Mouse (Mus musculus) v-Abl transformed pro-B cells (cell line): Measurements from ENCODE around the gene Speer4f2.
"Not testable (repeated sequence)": the region's sequence is repeated elsewhere in the genome, so short reads cannot be mapped to it uniquely, and the experiment has no call there.

ENCODE experiments used
- in situ Hi-C, 2 experiments: fragments of 400-800 bp; cut with MboI; formaldehyde crosslinking; loops; one replicate each; pipeline ENCODE4 v1.15.1; 2025; ENCODE audit not compliant: unreplicated experiment in 2 of 2

The Speer4f2 gene

DNA sequence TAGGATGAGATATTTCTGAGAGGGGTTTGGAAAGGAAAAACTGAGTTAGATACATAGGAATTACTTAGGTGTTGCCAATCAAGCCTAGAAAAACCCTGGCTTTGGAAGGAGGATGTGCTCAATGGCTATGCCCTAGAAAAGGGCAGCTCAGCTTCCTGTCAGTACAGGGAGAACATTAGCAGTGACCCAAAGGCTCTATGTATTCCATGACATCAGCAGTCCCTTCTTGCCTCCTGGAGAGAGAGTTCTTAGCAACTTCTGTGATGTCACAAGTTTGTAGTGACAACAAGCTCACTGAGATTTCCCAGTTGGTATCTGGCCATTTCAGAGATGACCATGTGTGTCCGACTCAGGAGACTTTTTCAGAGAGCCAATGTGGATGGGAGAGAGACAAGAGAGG is at the start of gene Speer4f2:
Speer4f2 (plus strand) TSS at position 301 of the 400 bp plus-strand sequence.
- in situ Hi-C loops: not testable (repeated sequence)

GRCm38 (mm10) chr5:17328946-17329566 is 43.9 kb upstream of the Speer4f2 start:
- in situ Hi-C loops: no loop called here

DNA sequence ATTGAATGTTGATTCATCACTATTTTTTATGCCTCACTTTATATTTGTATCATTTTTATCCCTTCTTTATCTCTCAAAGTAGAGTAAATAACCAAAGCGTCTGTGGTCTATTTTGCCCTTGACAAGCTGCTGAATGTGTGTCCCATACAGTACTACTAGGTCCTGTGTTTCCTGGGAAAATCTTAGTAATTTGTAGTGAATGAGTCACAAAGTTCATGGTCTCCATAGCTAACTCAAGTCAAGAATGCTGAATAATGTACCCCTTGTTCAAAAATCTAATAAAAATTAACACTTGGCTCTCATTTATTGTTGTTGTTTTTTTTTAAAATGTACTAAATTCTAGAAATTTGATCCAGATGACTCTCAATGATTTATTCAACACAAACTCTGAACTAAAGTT is 38.1 kb upstream of the Speer4f2 start:
- in situ Hi-C loops: no loop called here

DNA sequence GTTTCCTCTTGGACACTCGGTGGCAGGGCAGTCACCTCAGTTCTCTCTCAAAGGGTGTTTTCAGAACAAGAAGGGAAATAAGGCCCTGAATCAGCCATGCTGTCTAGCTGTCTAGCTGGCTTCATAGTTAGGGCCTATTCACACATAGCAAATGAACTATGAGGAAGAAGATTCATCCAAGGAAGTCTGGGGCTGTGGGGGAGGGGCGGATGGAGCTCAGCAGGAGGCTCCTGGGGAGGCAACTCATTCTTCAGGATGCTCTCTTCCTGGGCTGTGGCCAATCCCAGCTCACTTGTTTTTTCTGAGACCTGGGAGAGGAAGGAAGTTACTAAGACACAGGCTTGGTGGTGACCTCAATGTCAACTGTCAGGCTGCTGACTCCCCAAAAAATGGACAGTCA is 27.2 kb upstream of the Speer4f2 start:
- in situ Hi-C loops: not testable (repeated sequence)

- in situ Hi-C loops: no loop called here
Measured at GRCm38 (mm10) chr5:17359394-17359999, 13.5 kb upstream of the Speer4f2 start.

GRCm38 (mm10) chr5:17389926-17390325 is 16.9 kb downstream of the Speer4f2 start:
- in situ Hi-C loops: loop anchor here (25.0 kb wide), 2 partner anchors 428 to 647 kb away; no protein-coding TSS in a partner anchor

GRCm38 (mm10) chr5:17391207-17391606 is 18.2 kb downstream of the Speer4f2 start:
- in situ Hi-C loops: loop anchor here (25.0 kb wide), 2 partner anchors 429 to 646 kb away; no protein-coding TSS in a partner anchor

DNA sequence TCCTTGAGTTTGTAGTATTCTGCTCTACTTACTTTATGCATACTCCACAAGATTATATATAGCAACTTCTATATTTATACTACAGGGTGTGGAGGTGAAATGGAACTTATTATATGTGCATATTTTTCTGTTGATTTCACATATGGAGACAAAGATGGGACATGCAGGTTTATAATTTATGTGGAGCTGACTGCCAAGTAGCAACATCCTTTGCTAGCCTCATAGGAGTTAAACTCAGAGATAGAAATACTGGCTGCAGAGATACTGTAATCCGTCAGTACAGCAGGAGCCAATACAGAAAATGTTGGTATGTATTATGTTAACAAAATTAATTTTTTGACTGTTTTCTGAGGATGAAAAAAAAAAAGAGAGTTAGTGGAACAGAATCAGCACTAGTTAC is 27.6 kb downstream of the Speer4f2 start:
- in situ Hi-C loops: no loop called here

DNA sequence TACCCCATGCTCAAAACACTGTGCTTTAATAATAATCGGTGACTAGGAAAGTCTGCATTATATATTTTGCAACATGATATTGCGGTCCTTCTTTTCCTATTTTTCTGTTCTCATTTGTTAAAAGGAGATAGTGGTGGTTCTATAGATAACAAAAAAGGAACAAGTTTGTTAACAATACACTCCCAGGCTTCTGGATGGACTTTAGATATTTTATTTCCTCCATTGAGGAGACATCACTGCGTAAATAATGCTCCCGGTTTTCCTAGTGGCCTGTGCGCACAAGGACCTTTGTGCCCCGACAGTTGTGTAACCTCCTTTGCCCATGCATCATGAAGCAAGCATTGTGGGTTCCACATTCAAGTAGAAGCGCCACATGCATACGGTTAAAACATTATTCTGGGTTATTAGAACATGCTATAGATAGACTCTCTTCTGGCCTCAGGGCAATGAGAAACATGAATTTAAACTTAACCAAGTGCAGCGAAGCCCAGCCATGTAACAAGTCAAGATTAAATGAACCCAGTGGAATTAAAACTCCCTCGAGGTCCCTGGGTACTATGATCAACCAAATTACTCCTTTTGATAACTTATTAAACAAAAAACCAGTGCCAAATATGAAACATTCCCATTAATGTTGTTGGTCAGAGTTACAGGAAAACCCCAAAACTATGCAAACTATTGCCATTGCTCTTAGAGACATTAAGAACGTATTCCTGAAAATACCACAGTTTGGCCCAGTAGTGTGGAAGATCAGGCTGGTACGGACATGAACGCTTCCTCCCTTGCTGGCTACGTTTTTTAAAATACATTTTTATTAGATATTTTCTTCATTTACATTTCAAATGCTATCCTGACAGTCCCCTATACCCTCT is 28.5 kb downstream of the Speer4f2 start:
- in situ Hi-C loops: no loop called here

GRCm38 (mm10) chr5:17402330-17403125 is 29.5 kb downstream of the Speer4f2 start:
- in situ Hi-C loops: no loop called here

DNA sequence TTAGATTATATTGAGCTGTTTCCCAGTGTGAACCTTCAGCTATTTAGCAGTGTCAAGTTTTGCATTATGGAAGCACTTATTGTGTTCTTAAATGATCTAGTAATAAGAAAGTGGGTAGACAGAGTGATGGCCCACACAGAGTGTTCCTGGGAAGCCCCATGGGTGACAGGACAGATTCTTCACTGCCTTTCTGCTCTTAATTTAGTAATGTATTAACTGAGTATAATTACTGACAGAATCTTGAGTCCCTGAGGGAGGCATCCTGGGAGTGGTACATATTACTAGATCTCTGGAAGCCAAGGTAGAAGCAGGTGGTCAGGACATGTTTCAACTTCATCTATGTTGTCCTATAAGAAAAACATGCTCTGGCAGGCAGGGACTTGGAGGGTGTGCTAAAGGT is 30.6 kb downstream of the Speer4f2 start:
- in situ Hi-C loops: no loop called here

DNA sequence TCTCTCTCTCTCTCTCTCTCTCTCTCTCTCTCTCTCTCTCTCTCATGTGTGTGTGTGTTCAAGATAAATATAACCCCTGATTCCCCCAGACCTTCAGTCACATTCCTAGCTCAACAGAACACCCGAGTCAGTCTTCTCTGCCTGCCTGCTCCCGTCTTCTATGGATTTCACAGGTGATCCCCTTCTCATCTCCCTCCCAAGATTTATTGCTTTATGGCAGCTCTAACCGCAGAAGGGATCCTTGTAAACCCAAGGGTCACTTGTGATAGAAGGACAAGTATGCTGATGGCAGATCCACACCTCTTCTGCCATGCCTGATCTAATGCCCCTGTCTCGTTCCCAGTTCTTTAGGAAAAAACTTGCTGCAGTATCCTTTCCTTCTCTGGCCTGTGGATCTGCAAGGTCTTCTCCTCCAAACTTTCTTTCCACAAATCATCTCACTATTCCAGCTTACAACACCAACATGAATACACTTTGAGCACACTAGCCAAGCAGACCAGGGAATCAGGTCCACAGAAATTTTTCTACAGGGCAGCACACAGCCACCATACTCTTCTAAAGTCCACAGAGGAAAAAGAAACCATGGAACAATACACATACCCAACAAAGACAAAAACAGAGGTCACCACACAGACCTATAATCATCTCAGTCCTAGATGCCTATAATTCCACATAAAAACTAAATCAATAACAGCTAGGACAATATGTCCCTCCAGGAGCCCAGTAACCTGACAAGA is 36.1 kb downstream of the Speer4f2 start:
- in situ Hi-C loops: no loop called here

DNA sequence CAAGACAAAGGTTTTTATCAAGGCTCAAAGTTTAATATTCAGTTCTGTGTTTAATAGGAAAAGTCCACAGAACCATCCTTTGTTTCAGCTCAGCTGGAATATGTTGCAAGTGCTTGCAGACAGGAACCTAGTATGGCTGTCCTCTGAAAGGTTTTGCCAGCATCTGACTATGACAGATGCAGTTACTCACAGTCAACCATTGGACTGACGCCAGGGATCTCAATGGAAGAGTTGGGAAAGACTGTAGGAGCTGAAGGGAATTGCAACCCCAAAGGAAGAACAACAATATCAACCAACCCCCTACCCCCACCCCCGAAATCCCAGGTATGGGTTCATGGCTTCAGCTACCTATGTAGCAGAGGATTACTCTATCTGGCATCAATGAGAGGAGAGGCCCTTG is 44.2 kb downstream of the Speer4f2 start:
- in situ Hi-C loops: no loop called here

DNA sequence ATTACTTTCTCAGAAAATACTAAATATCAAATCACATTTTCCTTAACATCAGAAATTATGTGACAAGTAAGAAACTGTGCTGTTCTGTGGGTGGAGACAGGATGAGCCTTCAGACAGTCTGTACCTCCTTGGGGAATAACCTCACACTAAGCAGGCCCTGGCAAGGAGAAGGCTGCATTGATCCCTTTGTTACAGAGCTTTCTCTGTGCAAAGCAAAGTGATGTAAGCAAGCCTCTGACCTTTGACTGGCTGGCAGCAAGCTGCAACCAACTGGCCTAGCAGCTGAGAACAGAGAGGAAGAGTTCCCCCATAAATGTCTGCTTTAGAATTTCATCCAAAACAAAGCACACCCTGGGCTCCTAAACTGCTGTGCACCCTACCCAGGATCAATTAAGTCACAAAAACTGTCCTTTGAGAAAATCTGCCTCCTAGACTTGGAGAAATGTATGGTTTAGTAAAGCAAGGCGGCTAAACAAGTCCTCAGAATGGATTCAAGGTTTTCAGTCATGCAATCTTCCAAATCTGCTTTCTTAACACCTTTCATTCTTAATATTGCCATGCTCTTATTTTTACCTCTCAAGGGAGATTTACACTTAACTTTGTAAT is 46.3 kb downstream of the Speer4f2 start:
- in situ Hi-C loops: no loop called here

DNA sequence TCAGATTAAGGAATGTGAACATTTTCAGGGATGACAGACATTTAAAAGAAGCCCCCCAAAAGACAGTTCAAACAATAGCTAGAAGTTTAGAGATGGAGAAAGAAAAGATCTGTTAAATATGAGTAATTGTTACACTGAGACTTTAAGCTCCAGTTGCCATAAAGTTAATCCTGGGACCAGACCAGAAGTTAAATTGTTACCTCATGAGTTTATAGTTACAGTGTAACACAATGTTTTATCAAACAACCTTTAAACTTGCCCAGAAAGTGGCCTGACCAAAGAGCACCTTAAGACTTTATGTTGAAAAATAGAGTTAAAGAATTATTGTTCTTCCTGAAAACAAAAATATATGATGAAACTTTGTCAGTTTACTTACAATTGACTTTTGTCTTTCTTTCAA is 46.9 kb downstream of the Speer4f2 start:
- in situ Hi-C loops: no loop called here

DNA sequence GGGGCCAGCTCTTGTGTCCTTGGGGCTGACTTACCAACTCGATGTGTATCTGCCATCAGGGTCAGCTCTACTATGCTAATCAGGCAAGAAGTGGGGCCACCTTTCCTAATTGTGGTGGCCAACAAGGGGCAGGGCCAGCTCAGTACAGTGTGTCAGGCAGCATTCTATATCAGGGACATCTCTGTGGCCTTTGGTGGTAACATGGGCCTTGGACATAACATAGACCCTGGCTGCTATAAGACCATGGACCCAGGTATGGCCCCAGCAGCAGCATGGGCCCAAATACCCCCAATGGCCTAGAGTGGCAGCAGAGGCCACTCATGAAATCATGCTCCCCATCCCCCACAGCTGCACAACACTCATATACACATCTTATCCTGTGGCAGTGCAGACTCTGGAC is 49.2 kb downstream of the Speer4f2 start:
- in situ Hi-C loops: no loop called here

GRCm38 (mm10) chr5:17426930-17427329 is 54.0 kb downstream of the Speer4f2 start:
- in situ Hi-C loops: no loop called here
